Mouse (Mus musculus): ENCODE results near the gene Noc2l.

Noc2l gene

GRCm38 (mm10) chr4:156215649-156216048, 20.2 kb upstream of the Noc2l start, which contains the start of gene Perm1:
Perm1 (plus strand) TSS chr4:156215868.
- peak; percentile 90 to 97 for DNase-seq (ENCODE audit: inconsistent age in 2 of 2, low spot score in 1 of 2)

- DNase-seq (ENCODE audit: inconsistent age in 2 of 2, low spot score in 1 of 2) = peak in 1 of 2 experiments; percentile 65
These were observed 19.6 kb upstream of the Noc2l start for GRCm38 (mm10) chr4:156216196-156216595.

- peak in 1 of 2 experiments; percentile 38 for DNase-seq (ENCODE audit: inconsistent age in 2 of 2, low spot score in 1 of 2)
These were observed 18.7 kb upstream of the Noc2l start for GRCm38 (mm10) chr4:156217022-156217669.

GRCm38 (mm10) chr4:156217838-156218237, 18.0 kb upstream of the Noc2l start:
- DNase-seq (ENCODE audit: inconsistent age in 2 of 2, low spot score in 1 of 2) = no peak

- no peak for DNase-seq (ENCODE audit: inconsistent age in 2 of 2, low spot score in 1 of 2)
These were observed 15.9 kb upstream of the Noc2l start for GRCm38 (mm10) chr4:156219936-156220335.

- DNase-seq (ENCODE audit: inconsistent age in 2 of 2, low spot score in 1 of 2) = peak in 1 of 2 experiments; percentile 15
These were observed 11.5 kb upstream of the Noc2l start for GRCm38 (mm10) chr4:156224276-156224675.

GRCm38 (mm10) chr4:156227752-156228392, 7.9 kb upstream of the Noc2l start:
- peak; percentile 36 to 52 for DNase-seq (ENCODE audit: inconsistent age in 2 of 2, low spot score in 1 of 2)

- DNase-seq (ENCODE audit: inconsistent age in 2 of 2, low spot score in 1 of 2) = peak; percentile 51 to 61
These were observed 7.3 kb upstream of the Noc2l start for GRCm38 (mm10) chr4:156228393-156229024.

GRCm38 (mm10) chr4:156234021-156234501, 1.7 kb upstream of the Noc2l start:
- DNase-seq (ENCODE audit: inconsistent age in 2 of 2, low spot score in 1 of 2) = peak; percentile 47 to 69

GRCm38 (mm10) chr4:156234701-156235213, 1.1 kb upstream of the Noc2l start, which contains the start of gene Plekhn1:
Plekhn1 (minus strand) TSS chr4:156234857.
- peak; percentile 83 to 90 for DNase-seq (ENCODE audit: inconsistent age in 2 of 2, low spot score in 1 of 2)

- DNase-seq (ENCODE audit: inconsistent age in 2 of 2, low spot score in 1 of 2) = no peak
These were observed 445 bp upstream of the Noc2l start for GRCm38 (mm10) chr4:156235360-156235770.

DNA sequence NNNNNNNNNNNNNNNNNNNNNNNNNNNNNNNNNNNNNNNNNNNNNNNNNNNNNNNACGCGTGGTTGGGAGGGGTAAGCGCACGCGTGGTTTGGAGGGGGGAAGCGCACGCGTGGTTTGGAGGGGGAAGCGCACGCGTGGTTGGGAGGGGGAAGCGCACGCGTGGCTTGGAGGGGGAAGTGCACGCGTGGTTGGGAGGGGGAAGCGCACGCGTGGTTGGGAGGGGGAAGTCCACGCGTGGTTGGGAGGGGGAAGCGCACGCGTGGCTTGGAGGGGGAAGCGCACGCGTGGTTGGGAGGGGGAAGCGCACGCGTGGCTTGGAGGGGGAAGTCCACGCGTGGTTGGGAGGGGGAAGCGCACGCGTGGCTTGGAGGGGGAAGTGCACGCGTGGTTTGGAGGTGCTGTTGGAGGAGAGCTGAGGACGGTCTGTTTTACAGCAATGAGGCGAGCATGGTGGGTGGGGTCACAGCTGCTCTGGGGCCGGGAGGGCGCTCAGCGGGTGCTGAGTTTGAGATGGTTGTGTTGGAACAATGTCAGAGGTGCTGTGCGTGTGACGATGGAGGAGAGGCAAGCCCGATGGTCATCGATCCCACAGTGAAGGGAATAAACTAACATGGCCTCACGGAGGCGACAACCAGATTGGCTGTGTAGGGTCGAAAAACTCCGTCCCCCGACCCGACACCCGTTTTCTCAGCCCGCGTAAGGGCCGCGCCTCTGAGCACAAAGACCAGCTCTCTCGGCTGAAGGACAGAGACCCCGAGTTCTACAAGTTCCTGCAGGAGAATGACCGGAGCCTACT, 1.0 kb downstream of the Noc2l start:
- peak in 1 of 2 experiments; percentile 27 for DNase-seq (ENCODE audit: inconsistent age in 2 of 2, low spot score in 1 of 2)

DNA sequence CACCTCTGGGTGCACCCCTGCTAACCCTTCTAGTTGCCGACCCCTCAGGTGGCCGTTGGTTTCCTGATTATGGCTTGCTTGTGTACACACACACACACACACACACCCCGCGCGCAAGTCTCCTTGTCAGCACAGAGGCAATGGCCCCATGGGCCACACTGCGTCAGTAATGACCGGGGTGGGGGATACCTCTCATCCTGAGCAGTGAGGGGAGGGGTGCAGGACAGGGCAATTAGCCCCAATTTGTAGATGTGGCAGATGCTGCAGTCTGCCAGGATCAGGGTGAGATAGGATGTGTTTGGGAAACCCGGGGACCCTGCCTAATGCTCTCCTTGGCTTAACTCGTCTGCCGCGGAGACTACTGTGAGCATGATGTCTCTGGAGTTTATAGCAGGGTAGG, 13.8 kb downstream of the Noc2l start:
- DNase-seq (ENCODE audit: inconsistent age in 2 of 2, low spot score in 1 of 2) = peak in 1 of 2 experiments; percentile 17

DNA sequence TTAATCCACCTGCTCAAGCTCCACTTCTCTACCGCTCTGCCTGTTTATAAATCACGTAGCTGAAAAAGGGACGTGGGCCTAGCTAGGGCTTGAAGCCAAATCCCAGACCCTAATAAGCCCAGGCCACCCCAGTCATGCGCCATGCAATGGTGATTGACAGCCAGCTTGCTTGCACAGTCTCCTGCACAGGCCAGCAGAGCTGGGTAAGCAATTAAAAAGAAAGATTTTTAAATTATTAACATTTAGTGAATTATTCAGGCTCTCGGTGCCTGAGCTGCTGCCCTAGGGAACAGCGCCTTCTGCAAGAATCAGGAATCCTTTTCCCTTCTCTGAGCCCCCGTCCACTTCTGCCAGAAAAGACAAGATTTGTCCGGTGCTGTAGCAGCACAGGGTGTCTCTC, 15.3 kb downstream of the Noc2l start:
- DNase-seq (ENCODE audit: inconsistent age in 2 of 2, low spot score in 1 of 2) = no peak

DNA sequence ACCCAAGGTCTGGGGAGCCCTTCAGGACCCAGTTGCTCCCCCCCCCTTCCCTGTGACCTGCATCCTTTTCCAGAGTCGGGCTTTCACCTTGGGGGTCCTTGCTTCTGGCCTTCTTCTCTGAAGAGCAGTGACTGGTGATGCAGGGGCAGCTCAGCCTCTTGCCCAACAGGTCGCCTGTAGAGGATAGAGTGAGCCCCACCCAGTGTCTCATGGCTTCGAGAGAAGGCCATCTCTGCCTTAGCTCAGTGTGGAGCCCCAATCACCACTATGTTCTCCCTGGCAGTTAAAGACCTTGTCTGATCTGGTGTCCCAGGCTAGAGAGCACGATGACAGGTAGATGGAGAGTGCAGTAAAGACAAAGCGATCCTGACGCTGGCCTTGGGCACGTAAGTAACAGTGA, 16.3 kb downstream of the Noc2l start:
- DNase-seq (ENCODE audit: inconsistent age in 2 of 2, low spot score in 1 of 2) = peak in 1 of 2 experiments; percentile 15

DNA sequence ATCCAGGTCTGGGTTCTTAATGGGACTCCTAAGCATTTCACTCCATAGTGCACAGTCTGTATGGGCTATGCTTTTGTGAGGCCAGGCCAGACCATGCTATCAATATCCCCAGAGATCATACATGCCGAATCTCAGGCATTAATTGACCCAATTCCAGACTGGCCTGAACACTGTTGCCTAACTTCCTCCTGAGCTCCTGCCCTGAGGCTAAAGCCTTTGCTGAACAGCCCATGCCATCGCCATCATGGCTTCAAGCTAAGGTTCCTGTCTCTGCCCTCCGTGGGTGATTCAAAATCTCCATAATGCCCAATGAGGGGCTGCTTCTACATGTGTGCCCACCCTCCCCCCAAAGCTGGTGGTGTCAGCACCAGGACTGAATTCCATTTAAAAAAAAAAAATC, 16.8 kb downstream of the Noc2l start:
- no peak for DNase-seq (ENCODE audit: inconsistent age in 2 of 2, low spot score in 1 of 2)

- peak in 1 of 2 experiments; percentile 17 for DNase-seq (ENCODE audit: inconsistent age in 2 of 2, low spot score in 1 of 2)
These were observed 17.2 kb downstream of the Noc2l start for GRCm38 (mm10) chr4:156253043-156253442.

- DNase-seq (ENCODE audit: inconsistent age in 2 of 2, low spot score in 1 of 2) = peak in 1 of 2 experiments; percentile 41
These were observed 18.7 kb downstream of the Noc2l start for GRCm38 (mm10) chr4:156254361-156255077.

- DNase-seq (ENCODE audit: inconsistent age in 2 of 2, low spot score in 1 of 2) = peak in 1 of 2 experiments; percentile 34
These were observed 19.4 kb downstream of the Noc2l start, which contains the start of gene Samd11 for GRCm38 (mm10) chr4:156255078-156255839. Samd11 (minus strand) TSS chr4:156255657.

Measured in adrenal gland, adult (tissue).